Mouse (Mus musculus) heart, embryonic 14.5 days (tissue): Measurements from ENCODE around the gene Txndc2. TPM values are rescaled to one million over a fixed set of nuclear protein-coding genes. Genes with fewer than 3 reads are reported as not detected.
"Not testable (repeated sequence)": the region's sequence is repeated elsewhere in the genome, so short reads cannot be mapped to it uniquely, and the experiment has no call there.

Experiments used
- ATAC-seq: fragments of 200-750 bp; cut with Nextera tagmentation; 2 replicates; pipeline ENCODE4 v1.8.0; 2017; ENCODE audit warnings: low read depth, moderate TSS enrichment; ENCODE audit not compliant: insufficient number of reproducible peaks, insufficient read depth, low FRiP score
- H3K27ac ChIP-seq, 2 experiments: fragments of 200-500 bp in 1 of 2; fragments of 300-500 bp in 1 of 2; sonication (generic) in 1 of 2; replicated peaks in 1 of 2; 2 replicates each; pipeline ENCODE4 v1.5.1; 2012 to 2014; ENCODE audit warnings: low read depth in 2 of 2, low read length in 2 of 2, control low read depth in 1 of 2, mild to moderate bottlenecking in 1 of 2, mixed read lengths in 1 of 2; ENCODE audit not compliant: control insufficient read depth in 1 of 2, insufficient read depth in 1 of 2
- H3K27me3 ChIP-seq: fragments of 300-500 bp; sonication (generic); 2 replicates; pipeline ENCODE4 v1.6.1; 2014; ENCODE audit warnings: mild to moderate bottlenecking, low read length, control low read depth; ENCODE audit not compliant: control insufficient read depth, insufficient read depth
- H3K36me3 ChIP-seq: fragments of 300-500 bp; sonication (generic); 2 replicates; pipeline ENCODE4 v1.6.1; 2014; ENCODE audit warnings: mild to moderate bottlenecking, control low read depth, low read length, mixed read lengths; ENCODE audit not compliant: control insufficient read depth, insufficient read depth
- H3K4me1 ChIP-seq, 2 experiments: fragments of 200-500 bp in 1 of 2; fragments of 300-500 bp in 1 of 2; sonication (generic) in 1 of 2; 2 replicates each; pipeline ENCODE4 v1.6.1; 2012 to 2014; ENCODE audit warnings: low read length in 2 of 2, control low read depth in 1 of 2, mixed read lengths in 1 of 2; ENCODE audit not compliant: control insufficient read depth in 2 of 2, insufficient read depth in 2 of 2
- H3K4me2 ChIP-seq: fragments of 300-500 bp; sonication (generic); 2 replicates; pipeline ENCODE4 v1.6.1; 2014; ENCODE audit warnings: mild to moderate bottlenecking, low read length
- H3K4me3 ChIP-seq, 2 experiments: fragments of 200-500 bp in 1 of 2; fragments of 300-500 bp in 1 of 2; sonication (generic) in 1 of 2; 2 replicates each; pipeline ENCODE4 v1.5.1; 2012 to 2014; ENCODE audit warnings: low read length in 2 of 2, mild to moderate bottlenecking in 2 of 2, control low read depth in 1 of 2, low read depth in 1 of 2, moderate library complexity in 1 of 2; ENCODE audit not compliant: control insufficient read depth in 1 of 2, insufficient read depth in 1 of 2
- H3K9ac ChIP-seq: fragments of 300-500 bp; sonication (generic); 2 replicates; pipeline ENCODE4 v1.6.1; 2014; ENCODE audit warnings: mild to moderate bottlenecking, low read length
- H3K9me3 ChIP-seq: fragments of 300-500 bp; sonication (generic); 2 replicates; pipeline ENCODE4 v1.6.1; 2016; ENCODE audit warnings: low read length, control low read depth; ENCODE audit not compliant: control insufficient read depth
- WGBS: fragments of 180-500 bp; shearing (Covaris S2); extraction: QIAGEN DNeasy Blood & Tissue Kit; methylation state at CpG from one replicate; pipeline ENCODE4 v1.1.7; 2014; 5-methylcytosine and 5-hydroxymethylcytosine counted together
- polyA plus RNA-seq: library from polyadenylated mRNA; unstranded; fragments of >200 nt; fragmentation: Nextera tagmentation; extraction: Ambion mirVana; gene quantifications from 2 replicates; pipeline ENCODE4 v1.2.1, GENCODE M21; 2014

Gene Txndc2
- polyA plus RNA-seq, 1 experiment from 2014 or later = not detected

DNA sequence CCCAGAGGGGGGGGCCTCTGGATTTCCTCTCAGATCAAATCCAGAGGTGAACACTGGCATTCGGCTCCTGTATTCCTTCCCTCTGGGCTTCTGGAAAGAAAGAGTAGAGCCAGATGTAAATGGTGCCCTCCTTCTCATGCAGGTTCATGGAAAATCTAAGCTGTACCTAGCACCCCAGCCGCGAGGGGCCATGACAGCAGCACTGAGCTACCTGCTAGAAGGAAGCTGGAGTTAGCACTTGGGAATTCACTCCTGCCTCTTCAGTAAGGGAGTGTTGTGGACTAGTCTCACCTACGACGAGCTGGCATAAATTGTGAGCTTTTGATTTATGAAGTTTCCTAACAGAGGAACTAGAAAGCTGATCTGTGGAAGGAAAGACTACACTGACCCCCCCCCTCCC is 1.6 kb upstream of the Txndc2 start:
- Histone ChIP-seq H3K4me3 (no peak overlapping the region), H3K36me3 (no peaks in the 10 kb centered on the region), H3K27me3 (no peaks in the 10 kb centered on the region), H3K27ac (peak overlapping the region in 1 of 2 experiments; percentile 1; a peak in 1 of 4 replicates), H3K4me1 (peaks cover 6 to 10% of the 10 kb centered on the region in 2 experiments; a peak in 3 of 4 replicates), H3K4me2 (no peak overlapping the region), H3K9me3 (no peaks in the 10 kb centered on the region), H3K9ac (no peak overlapping the region)
- WGBS = 78% methylated on average over 5 of the region's 5 CpGs
- no peak for ATAC-seq

DNA sequence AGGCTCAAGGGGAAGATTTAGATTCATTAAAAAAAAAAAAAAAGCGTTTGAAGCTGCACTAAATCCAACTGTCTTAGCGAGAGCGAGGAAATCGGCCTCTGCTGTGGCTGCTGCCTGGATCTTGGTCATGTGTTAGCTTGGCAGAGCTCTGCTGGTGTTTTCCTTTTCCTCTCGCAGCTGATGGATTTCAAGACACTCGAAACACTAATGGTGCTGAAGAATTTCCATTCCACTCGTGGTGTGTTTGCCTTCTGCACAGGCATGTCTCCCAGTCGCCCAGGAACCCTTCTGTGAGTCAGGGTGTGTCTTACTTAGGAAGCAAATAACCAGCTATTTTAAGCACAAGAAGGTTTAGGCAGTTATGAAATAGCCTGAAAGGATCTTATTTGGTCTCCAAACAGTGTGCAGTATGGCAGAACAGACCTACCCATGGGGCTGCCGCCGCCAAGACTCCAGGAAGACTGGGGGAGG is 1.1 kb upstream of the Txndc2 start:
- WGBS = 47% methylated on average over 10 of the region's 10 CpGs
- no peaks in the 10 kb centered on the region for H3K36me3 ChIP-seq
- H3K4me1 ChIP-seq = peaks cover 3 to 9% of the 10 kb centered on the region in 2 experiments; a peak in 2 of 4 replicates
- H3K4me2 ChIP-seq = no peak overlapping the region
- ATAC-seq = no peak
- no peaks in the 10 kb centered on the region for H3K27me3 ChIP-seq
- peak overlapping the region in 1 of 2 experiments; percentile 1; a peak in 1 of 4 replicates for H3K27ac ChIP-seq
- H3K9ac ChIP-seq = no peak overlapping the region
- no peak overlapping the region for H3K4me3 ChIP-seq
- no peaks in the 10 kb centered on the region for H3K9me3 ChIP-seq

GRCm38 (mm10) chr17:65642578-65642991 is 617 bp upstream of the Txndc2 start:
- H3K9me3 ChIP-seq = no peaks in the 10 kb centered on the region
- H3K9ac ChIP-seq = no peak overlapping the region
- peaks cover 3 to 9% of the 10 kb centered on the region in 2 experiments; a peak in 2 of 4 replicates for H3K4me1 ChIP-seq
- 85% methylated on average over 5 of the region's 5 CpGs for WGBS
- no peak for ATAC-seq
- H3K4me2 ChIP-seq = no peak overlapping the region
- H3K27me3 ChIP-seq = no peaks in the 10 kb centered on the region
- no peak overlapping the region for H3K4me3 ChIP-seq
- no peaks in the 10 kb centered on the region for H3K36me3 ChIP-seq
- no peak overlapping the region for H3K27ac ChIP-seq

DNA sequence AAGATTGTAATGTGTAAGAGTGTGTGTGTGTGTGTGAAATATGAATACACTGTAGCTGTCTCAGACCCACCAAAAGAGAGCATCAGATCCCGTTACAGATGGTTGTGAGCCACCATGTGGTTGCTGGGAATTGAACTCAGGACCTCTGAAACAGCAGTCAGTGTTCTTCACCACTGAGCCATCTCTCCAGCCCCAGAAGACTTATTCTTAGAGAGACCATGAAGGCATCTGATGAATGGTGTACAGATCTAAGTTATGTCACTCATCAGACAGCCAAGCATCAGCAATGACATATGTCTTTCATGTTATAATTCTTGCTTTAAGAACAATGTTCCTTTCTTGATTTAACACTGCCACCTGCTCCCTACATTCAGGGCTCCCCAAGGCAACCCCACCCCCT is 2.8 kb downstream of the Txndc2 start:
- WGBS = 87% methylated on average over 1 of the region's 1 CpGs
- H3K4me1 ChIP-seq = peaks cover 3 to 9% of the 10 kb centered on the region in 2 experiments
- H3K9me3 ChIP-seq = no peaks in the 10 kb centered on the region
- no peak for ATAC-seq
- H3K4me2 ChIP-seq = no peak overlapping the region
- no peak overlapping the region for H3K27ac ChIP-seq
- H3K9ac ChIP-seq = no peak overlapping the region
- no peak overlapping the region for H3K4me3 ChIP-seq
- H3K27me3 ChIP-seq = no peaks in the 10 kb centered on the region
- H3K36me3 ChIP-seq = no peaks in the 10 kb centered on the region

- no peak overlapping the region for H3K9ac ChIP-seq
- ATAC-seq = no peak
- no peak overlapping the region for H3K4me2 ChIP-seq
- H3K9me3 ChIP-seq = no peaks in the 10 kb centered on the region
- no peaks in the 10 kb centered on the region for H3K27me3 ChIP-seq
- no peak overlapping the region for H3K4me3 ChIP-seq
- no peaks in the 10 kb centered on the region for H3K36me3 ChIP-seq
- no peak overlapping the region for H3K27ac ChIP-seq
- peaks cover 3% of the 10 kb centered on the region in 2 experiments; a peak in 3 of 4 replicates for H3K4me1 ChIP-seq
- 65% methylated on average over 14 of the region's 14 CpGs for WGBS
Observed at GRCm38 (mm10) chr17:65635715-65636360, 6.1 kb downstream of the Txndc2 start.

DNA sequence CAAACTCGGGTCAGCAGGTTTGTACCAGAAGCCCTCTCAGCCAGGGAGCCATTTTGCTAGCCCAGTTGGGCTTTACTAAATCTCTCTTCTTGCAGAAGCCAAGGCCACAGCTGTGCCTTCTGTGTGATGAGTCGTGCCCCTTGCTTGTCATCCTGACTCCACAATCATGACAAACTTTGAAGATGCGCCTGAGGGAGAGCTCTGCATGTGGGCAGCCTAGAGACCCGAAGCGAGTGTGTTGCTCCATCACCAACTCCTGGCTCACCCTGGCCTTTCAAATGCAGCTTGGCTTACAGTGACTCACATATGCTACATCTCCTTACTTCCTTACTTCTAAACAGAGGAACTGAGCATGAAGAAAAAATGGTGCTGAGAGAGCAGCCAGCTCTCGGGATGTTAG is 12.0 kb downstream of the Txndc2 start:
- Histone ChIP-seq H3K4me1 (peaks cover 0 to 4% of the 10 kb centered on the region in 2 experiments; a peak in 3 of 4 replicates), H3K4me2 (no peak overlapping the region), H3K36me3 (no peaks in the 10 kb centered on the region), H3K27me3 (no peaks in the 10 kb centered on the region), H3K9ac (no peak overlapping the region), H3K27ac (no peak overlapping the region), H3K9me3 (no peaks in the 10 kb centered on the region), H3K4me3 (no peak overlapping the region)
- WGBS = 78% methylated on average over 6 of the region's 6 CpGs
- ATAC-seq = no peak

- H3K9me3 ChIP-seq, ATAC-seq: not testable (repeated sequence)
- 38% methylated on average over 13 of the region's 13 CpGs for WGBS
Observed at GRCm38 (mm10) chr17:65628823-65629532, 13.0 kb downstream of the Txndc2 start.

More at GRCm38 (mm10) chr17:65628823-65629532, 13.0 kb downstream of the Txndc2 start:
- not testable (repeated sequence) for H3K9ac ChIP-seq, H3K4me2 ChIP-seq, H3K36me3 ChIP-seq, H3K4me1 ChIP-seq, H3K27ac ChIP-seq, H3K27me3 ChIP-seq, H3K4me3 ChIP-seq
